Mouse (Mus musculus) heart, postnatal 0 days (tissue): ENCODE measurements around the gene Suclg1.

Experiments
- CTCF ChIP-seq: IDR thresholded peaks from 2 replicates; pipeline ENCODE4 v1.5.1; 2016; ENCODE audit warnings: antibody characterized with exemption, control low read depth, low read depth
- EP300 ChIP-seq: IDR thresholded peaks from 2 replicates; pipeline ENCODE4 v1.6.1; 2016; ENCODE audit warnings: antibody characterized with exemption, low read depth

DNA sequence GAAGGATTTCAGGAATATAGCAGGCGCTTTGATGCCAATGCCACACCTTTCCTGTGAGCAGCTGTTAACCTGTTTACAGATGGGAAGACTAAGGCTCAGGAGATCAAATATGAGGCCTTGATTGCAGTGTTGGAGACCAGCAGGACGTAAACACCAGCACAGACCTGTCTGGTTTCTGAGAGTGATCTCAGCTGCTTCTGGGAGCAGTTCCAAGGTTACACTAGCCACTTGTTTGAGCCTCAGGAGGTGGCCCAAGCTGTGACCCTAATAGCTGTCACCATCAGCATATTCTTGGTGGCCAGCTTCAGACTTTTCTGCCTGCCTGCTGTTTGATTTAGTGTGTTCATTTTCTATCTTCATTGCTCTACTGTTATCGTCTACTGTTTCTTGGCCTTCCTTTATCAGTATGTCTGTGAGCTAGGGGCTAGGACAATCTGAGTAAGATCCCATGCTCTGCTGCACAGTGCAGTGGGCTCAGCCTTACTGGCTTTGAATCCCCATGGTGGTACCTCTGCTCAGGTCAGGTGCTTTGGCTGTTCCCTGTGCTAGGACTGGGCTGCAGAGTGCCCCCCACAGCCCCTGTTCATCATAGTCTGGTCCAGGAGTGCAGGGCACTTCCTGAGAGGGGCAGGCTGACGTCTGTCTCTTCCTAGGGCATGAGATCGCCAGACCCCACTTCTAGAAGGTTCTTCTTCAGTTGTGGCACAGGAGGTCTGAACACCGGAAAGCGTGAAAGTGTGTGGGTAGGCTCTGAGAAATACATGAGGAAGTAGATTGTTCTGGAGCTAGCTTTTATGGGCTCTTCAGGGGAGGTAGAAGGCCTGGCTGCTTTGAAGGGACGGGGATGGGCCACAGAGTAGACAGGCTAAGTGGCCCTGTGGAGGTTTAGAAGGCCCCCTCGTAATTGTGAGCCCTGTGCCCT lies 6.4 kb downstream of the Suclg1 start:
- TF ChIP-seq CTCF (no peak), EP300 (no peak)
